Mouse (Mus musculus): ENCODE measurements at regions not wholly inside any gene's neighbourhood (a gene's known extent, or its start where the extent isn't known, plus 50 kb on each side); places are given as distances from the start of the nearest gene placed in this dataset.

DNA sequence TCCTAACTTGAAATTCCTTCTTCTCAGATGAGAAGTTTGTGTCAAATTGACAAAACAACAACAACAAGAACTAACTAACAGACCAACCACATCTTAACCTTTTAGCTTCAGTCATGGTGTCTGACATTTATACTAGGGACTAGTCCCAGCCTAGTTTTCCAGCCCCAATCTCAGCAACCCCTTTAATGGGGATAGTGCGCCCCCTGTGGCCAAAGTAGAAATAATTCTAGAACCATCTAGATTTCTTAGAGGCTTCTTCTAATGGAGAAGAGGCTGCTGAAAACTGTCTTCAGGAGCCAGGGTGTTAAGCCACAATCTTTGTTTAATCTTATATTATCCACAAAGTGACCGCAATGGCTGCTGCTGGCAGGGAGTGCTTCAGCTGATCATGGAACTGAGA, 659.5 kb upstream of the Kdm8 start:
- Histone ChIP-seq H3K36me3 (ENCODE audit: control insufficient read depth, insufficient read depth, low read length) (no peaks in the 10 kb centered on the region), H3K27me3 (ENCODE audit: control insufficient read depth, insufficient read depth, low read length) (no peaks in the 10 kb centered on the region), H3K9me3 (ENCODE audit: control insufficient read depth, low read length) (no peaks in the 10 kb centered on the region), H3K9ac (ENCODE audit: low read depth, low read length, severe bottlenecking) (no peak overlapping the region), H3K4me2 (replicated peaks; ENCODE audit: low read depth, low read length, severe bottlenecking) (no peak overlapping the region), H3K27ac (replicated peaks; ENCODE audit: low read depth, low read length) (no peak overlapping the region), H3K4me1 (ENCODE audit: control insufficient read depth, insufficient read depth, low read length) (no peaks in the 10 kb centered on the region), H3K4me3 (replicated peaks; ENCODE audit: low read length) (no peak overlapping the region)
- no peak for TF ChIP-seq POLR2A (IDR thresholded peaks at IDR 0.05; ENCODE audit: borderline replicate concordance, extremely low read depth, insufficient read depth, insufficient read length)
- 68% methylated on average over 2 of the region's 2 CpGs for WGBS
- ATAC-seq (ENCODE audit: low FRiP score, low read depth) (no peak), DNase-seq (ENCODE audit: low spot score) (no peak)

DNA sequence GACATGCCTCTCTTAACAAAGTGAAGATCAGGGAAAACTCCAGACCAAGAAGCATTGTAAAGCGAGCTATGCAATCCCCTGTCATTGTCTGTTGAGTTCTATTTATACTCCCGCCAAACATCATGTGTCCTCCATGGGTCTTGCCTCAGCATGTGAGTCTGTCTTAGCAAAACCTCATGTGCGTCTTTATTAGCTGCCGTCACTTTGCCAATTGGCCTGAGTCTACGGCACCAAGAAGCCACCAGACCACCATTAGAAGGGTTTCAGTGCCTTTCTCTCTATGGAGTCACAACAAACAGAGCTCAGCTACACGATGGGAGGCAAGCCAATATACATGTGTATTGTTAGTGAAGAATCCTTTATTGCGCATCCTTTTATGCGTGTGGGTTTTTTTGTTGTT, 658.6 kb upstream of the Kdm8 start:
- no peak overlapping the region for H3K4me3 ChIP-seq (replicated peaks; ENCODE audit: low read length)
- no peak for ATAC-seq (ENCODE audit: low FRiP score, low read depth)
- H3K9me3 ChIP-seq (ENCODE audit: control insufficient read depth, low read length), result no peaks in the 10 kb centered on the region
- no peaks in the 10 kb centered on the region for H3K4me1 ChIP-seq (ENCODE audit: control insufficient read depth, insufficient read depth, low read length)
- no peak overlapping the region for H3K27ac ChIP-seq (replicated peaks; ENCODE audit: low read depth, low read length)
- no peaks in the 10 kb centered on the region for H3K36me3 ChIP-seq (ENCODE audit: control insufficient read depth, insufficient read depth, low read length)
- no peak overlapping the region for H3K4me2 ChIP-seq (replicated peaks; ENCODE audit: low read depth, low read length, severe bottlenecking)
- no peaks in the 10 kb centered on the region for H3K27me3 ChIP-seq (ENCODE audit: control insufficient read depth, insufficient read depth, low read length)
- H3K9ac ChIP-seq (ENCODE audit: low read depth, low read length, severe bottlenecking), result no peak overlapping the region
- no peak for TF ChIP-seq POLR2A (IDR thresholded peaks at IDR 0.05; ENCODE audit: borderline replicate concordance, extremely low read depth, insufficient read depth, insufficient read length)
- DNase-seq (ENCODE audit: low spot score), result no peak
- 93% methylated on average over 8 of the region's 8 CpGs for WGBS

DNA sequence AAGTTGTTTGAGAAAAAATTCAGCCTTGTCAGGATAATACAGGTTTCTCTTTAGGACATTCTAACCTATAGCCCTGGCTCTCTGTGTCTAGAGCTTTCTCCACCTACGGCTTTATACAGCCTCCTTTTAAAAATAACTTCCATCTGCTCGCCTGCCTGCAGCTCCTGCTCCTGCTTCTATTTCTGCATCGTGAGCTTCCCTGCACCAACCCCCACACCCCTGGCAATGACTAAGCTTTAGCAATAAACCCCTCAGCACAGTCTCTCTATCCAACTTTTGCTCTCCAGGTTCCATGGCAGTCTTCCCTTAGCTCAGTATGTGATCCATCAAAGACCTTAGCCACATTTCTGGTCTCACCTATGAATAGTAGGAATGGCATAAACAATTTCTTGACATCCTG, 655.7 kb upstream of the Kdm8 start:
- 24% methylated on average over 3 of the region's 3 CpGs for WGBS
- DNase-seq (ENCODE audit: low spot score) (peak; percentile 15), ATAC-seq (ENCODE audit: low FRiP score, low read depth) (no peak)
- no peak overlapping the region for H3K4me3 ChIP-seq (replicated peaks; ENCODE audit: low read length)
- H3K9me3 ChIP-seq (ENCODE audit: control insufficient read depth, low read length), result no peaks in the 10 kb centered on the region
- no peaks in the 10 kb centered on the region for H3K27me3 ChIP-seq (ENCODE audit: control insufficient read depth, insufficient read depth, low read length)
- H3K4me1 ChIP-seq (ENCODE audit: control insufficient read depth, insufficient read depth, low read length), result no peaks in the 10 kb centered on the region
- H3K9ac ChIP-seq (ENCODE audit: low read depth, low read length, severe bottlenecking), result no peak overlapping the region
- H3K27ac ChIP-seq (replicated peaks; ENCODE audit: low read depth, low read length), result no peak overlapping the region
- no peak for TF ChIP-seq POLR2A (IDR thresholded peaks at IDR 0.05; ENCODE audit: borderline replicate concordance, extremely low read depth, insufficient read depth, insufficient read length)
- no peak overlapping the region for H3K4me2 ChIP-seq (replicated peaks; ENCODE audit: low read depth, low read length, severe bottlenecking)
- no peaks in the 10 kb centered on the region for H3K36me3 ChIP-seq (ENCODE audit: control insufficient read depth, insufficient read depth, low read length)

DNA sequence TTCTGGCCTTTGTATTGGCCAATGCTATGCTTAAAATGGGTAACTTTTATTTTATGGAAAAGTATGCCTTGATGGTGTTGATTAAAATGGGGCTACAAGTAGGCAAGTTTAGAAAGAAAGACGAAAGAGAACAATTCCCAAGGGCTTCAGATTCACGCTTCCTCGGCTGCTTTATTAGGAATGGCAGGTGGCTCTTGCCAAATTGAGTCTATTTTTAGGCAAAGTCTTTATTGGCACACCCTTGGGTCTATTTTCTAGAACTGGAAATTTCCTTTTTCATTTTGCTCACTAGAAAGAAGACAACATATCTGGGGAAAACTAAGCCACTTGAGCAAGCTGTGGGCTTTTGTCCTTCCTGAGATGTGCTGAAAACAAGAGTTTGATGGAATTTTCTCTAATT, 641.4 kb upstream of the Kdm8 start:
- Histone ChIP-seq H3K4me3 (replicated peaks; ENCODE audit: low read length) (no peak overlapping the region), H3K9ac (ENCODE audit: low read depth, low read length, severe bottlenecking) (no peak overlapping the region), H3K27me3 (ENCODE audit: control insufficient read depth, insufficient read depth, low read length) (no peaks in the 10 kb centered on the region), H3K36me3 (ENCODE audit: control insufficient read depth, insufficient read depth, low read length) (no peaks in the 10 kb centered on the region), H3K27ac (replicated peaks; ENCODE audit: low read depth, low read length) (no peak overlapping the region), H3K4me1 (ENCODE audit: control insufficient read depth, insufficient read depth, low read length) (no peaks in the 10 kb centered on the region), H3K9me3 (ENCODE audit: control insufficient read depth, low read length) (no peaks in the 10 kb centered on the region), H3K4me2 (replicated peaks; ENCODE audit: low read depth, low read length, severe bottlenecking) (no peak overlapping the region)
- no peak for DNase-seq (ENCODE audit: low spot score)
- 61% methylated on average over 3 of the region's 3 CpGs for WGBS
- no peak for ATAC-seq (ENCODE audit: low FRiP score, low read depth)
- no peak for TF ChIP-seq POLR2A (IDR thresholded peaks at IDR 0.05; ENCODE audit: borderline replicate concordance, extremely low read depth, insufficient read depth, insufficient read length)

DNA sequence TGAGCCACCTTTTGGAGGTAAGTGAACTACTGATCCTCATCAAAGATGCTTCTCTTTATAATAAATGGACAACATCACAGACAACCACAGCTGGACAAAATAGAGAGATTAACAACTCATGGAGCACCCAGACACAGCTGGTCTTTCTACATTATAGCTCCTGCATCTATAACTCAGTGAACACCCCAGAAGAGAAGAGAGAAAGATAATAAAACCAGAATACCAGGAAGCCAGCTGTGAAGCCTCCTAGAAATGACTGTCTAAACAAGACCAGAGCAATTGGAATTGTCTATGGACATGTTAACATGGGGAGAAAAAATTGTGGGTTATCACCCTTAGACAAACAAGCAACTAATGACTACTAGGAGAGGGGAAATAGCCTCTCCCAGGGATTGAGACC, 609.8 kb upstream of the Kdm8 start:
- H3K9me3 ChIP-seq (ENCODE audit: control insufficient read depth, low read length), result no peaks in the 10 kb centered on the region
- H3K9ac ChIP-seq (ENCODE audit: low read depth, low read length, severe bottlenecking), result no peak overlapping the region
- no peak overlapping the region for H3K27ac ChIP-seq (replicated peaks; ENCODE audit: low read depth, low read length)
- no peak overlapping the region for H3K4me3 ChIP-seq (replicated peaks; ENCODE audit: low read length)
- H3K27me3 ChIP-seq (ENCODE audit: control insufficient read depth, insufficient read depth, low read length), result no peaks in the 10 kb centered on the region
- TF ChIP-seq POLR2A (IDR thresholded peaks at IDR 0.05; ENCODE audit: borderline replicate concordance, extremely low read depth, insufficient read depth, insufficient read length), result no peak
- no peak for ATAC-seq (ENCODE audit: low FRiP score, low read depth)
- H3K4me2 ChIP-seq (replicated peaks; ENCODE audit: low read depth, low read length, severe bottlenecking), result no peak overlapping the region
- H3K36me3 ChIP-seq (ENCODE audit: control insufficient read depth, insufficient read depth, low read length), result no peaks in the 10 kb centered on the region
- no peak for DNase-seq (ENCODE audit: low spot score)
- no peaks in the 10 kb centered on the region for H3K4me1 ChIP-seq (ENCODE audit: control insufficient read depth, insufficient read depth, low read length)

DNA sequence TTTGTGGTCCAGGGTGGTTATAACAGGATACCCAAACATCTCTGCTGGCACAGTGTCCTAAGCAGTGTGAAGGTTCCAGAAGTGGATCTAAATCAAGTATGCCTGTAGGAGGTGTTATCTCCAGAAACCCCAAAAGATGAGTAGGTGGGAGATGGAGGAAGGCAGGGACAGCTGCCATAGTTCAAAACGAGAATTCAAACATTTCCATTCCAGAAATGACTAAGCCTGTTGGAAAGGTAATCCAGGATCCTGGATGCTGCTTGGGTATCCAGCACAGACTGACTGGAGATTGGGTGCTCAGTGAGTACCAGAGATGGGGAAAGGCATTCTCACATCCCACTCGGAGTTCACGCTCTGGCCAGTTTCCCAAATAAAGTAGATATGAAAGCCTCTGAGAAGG, 607.9 kb upstream of the Kdm8 start:
- no peak for DNase-seq (ENCODE audit: low spot score)
- Histone ChIP-seq H3K4me3 (replicated peaks; ENCODE audit: low read length) (no peak overlapping the region), H3K4me1 (ENCODE audit: control insufficient read depth, insufficient read depth, low read length) (no peaks in the 10 kb centered on the region), H3K36me3 (ENCODE audit: control insufficient read depth, insufficient read depth, low read length) (no peaks in the 10 kb centered on the region), H3K9me3 (ENCODE audit: control insufficient read depth, low read length) (no peaks in the 10 kb centered on the region), H3K9ac (ENCODE audit: low read depth, low read length, severe bottlenecking) (no peak overlapping the region), H3K4me2 (replicated peaks; ENCODE audit: low read depth, low read length, severe bottlenecking) (no peak overlapping the region), H3K27me3 (ENCODE audit: control insufficient read depth, insufficient read depth, low read length) (no peaks in the 10 kb centered on the region), H3K27ac (replicated peaks; ENCODE audit: low read depth, low read length) (no peak overlapping the region)
- no peak for TF ChIP-seq POLR2A (IDR thresholded peaks at IDR 0.05; ENCODE audit: borderline replicate concordance, extremely low read depth, insufficient read depth, insufficient read length)
- WGBS, result 89% methylated on average over 3 of the region's 3 CpGs
- ATAC-seq (ENCODE audit: low FRiP score, low read depth), result no peak

Measured in limb, embryonic 14.5 days (tissue).